Mouse (Mus musculus) embryonic facial prominence, embryonic 13.5 days (tissue): ENCODE measurements around the gene Ugt1a9. TPM values are rescaled to one million over a fixed set of nuclear protein-coding genes. Genes with fewer than 3 reads are reported as not detected.
"Not testable (repeated sequence)": the region's sequence is repeated elsewhere in the genome, so short reads cannot be mapped to it uniquely, and the experiment has no call there.

ENCODE experiments used
- ATAC-seq: fragments of 200-750 bp; cut with Nextera tagmentation; 2 replicates; pipeline ENCODE4 v1.8.0; 2017; ENCODE audit warnings: low read depth; ENCODE audit not compliant: insufficient number of reproducible peaks, insufficient read depth, low FRiP score, low TSS enrichment
- H3K27ac ChIP-seq: fragments of 300-500 bp; sonication (generic); 2 replicates; pipeline ENCODE4 v1.5.1; 2015; ENCODE audit warnings: moderate library complexity, mild to moderate bottlenecking, inconsistent platforms
- H3K27me3 ChIP-seq: fragments of 300-500 bp; sonication (generic); 2 replicates; pipeline ENCODE4 v1.6.1; 2015; ENCODE audit warnings: mild to moderate bottlenecking, inconsistent platforms
- H3K36me3 ChIP-seq: fragments of 300-500 bp; sonication (generic); 2 replicates; pipeline ENCODE4 v1.6.1; 2015; ENCODE audit warnings: mild to moderate bottlenecking, inconsistent platforms
- H3K4me1 ChIP-seq: fragments of 300-500 bp; sonication (generic); 2 replicates; pipeline ENCODE4 v1.6.1; 2015; ENCODE audit warnings: inconsistent platforms
- H3K4me2 ChIP-seq: fragments of 300-500 bp; sonication (generic); 2 replicates; pipeline ENCODE4 v1.6.1; 2015; ENCODE audit warnings: moderate library complexity, mild to moderate bottlenecking, inconsistent platforms
- H3K4me3 ChIP-seq: fragments of 300-500 bp; sonication (generic); 2 replicates; pipeline ENCODE4 v1.5.1; 2015; ENCODE audit warnings: mild to moderate bottlenecking, inconsistent platforms
- H3K9ac ChIP-seq: fragments of 300-500 bp; sonication (generic); 2 replicates; pipeline ENCODE4 v1.6.1; 2015; ENCODE audit warnings: mild to moderate bottlenecking, inconsistent platforms
- H3K9me3 ChIP-seq: fragments of 300-500 bp; sonication (generic); 2 replicates; pipeline ENCODE4 v1.6.1; 2016; ENCODE audit warnings: inconsistent platforms
- WGBS: fragments of 180-500 bp; shearing (Covaris S2); methylation state at CpG from one replicate; pipeline ENCODE4 v1.1.7; 2015; ENCODE audit warnings: mixed read lengths; 5-methylcytosine and 5-hydroxymethylcytosine counted together
- polyA plus RNA-seq: library from polyadenylated mRNA; unstranded; fragments of >200 nt; fragmentation: Nextera tagmentation; extraction: Ambion mirVana; gene quantifications from 2 replicates; pipeline ENCODE4 v1.2.1, GENCODE M21; 2015

The Ugt1a9 gene
- polyA plus RNA-seq, 1 experiment from 2014 or later = not detected

GRCm38 (mm10) chr1:88215466-88216380, 145.1 kb downstream of the Ugt1a9 start:
- no peak overlapping the region for H3K27ac ChIP-seq
- H3K9ac ChIP-seq = no peak overlapping the region
- no peaks in the 10 kb centered on the region for H3K4me1 ChIP-seq
- no peaks in the 10 kb centered on the region for H3K36me3 ChIP-seq
- WGBS = 70% methylated on average over 10 of the region's 10 CpGs
- no peaks in the 10 kb centered on the region for H3K27me3 ChIP-seq
- no peak overlapping the region for H3K4me2 ChIP-seq
- H3K9me3 ChIP-seq = peaks cover 60% of the 10 kb centered on the region
- no peak for ATAC-seq
- no peak overlapping the region for H3K4me3 ChIP-seq

DNA sequence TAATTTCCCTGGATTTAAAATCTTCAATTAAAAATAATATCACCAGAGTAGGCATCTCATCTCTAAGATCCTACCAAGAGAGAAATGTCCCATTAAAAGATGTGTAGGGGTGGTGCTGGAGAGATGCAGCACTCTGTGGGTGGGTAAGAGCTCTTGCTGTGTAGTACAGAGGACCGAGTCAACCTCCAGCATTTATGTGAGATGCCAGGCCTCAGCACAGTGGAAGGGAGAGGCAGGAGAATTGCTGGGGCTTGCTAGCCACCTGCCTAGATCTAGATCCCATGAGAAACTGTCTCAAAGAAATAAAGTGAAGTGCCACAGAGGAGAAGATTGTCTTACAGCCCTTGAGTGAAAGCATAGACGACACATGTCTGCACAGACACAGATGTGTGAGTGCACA, 146.0 kb downstream of the Ugt1a9 start:
- WGBS = 50% methylated on average over 2 of the region's 2 CpGs
- Histone ChIP-seq H3K9ac (no peak overlapping the region), H3K27me3 (no peaks in the 10 kb centered on the region), H3K4me2 (no peak overlapping the region), H3K27ac (no peak overlapping the region), H3K4me3 (no peak overlapping the region), H3K9me3 (peaks cover 57% of the 10 kb centered on the region), H3K36me3 (no peaks in the 10 kb centered on the region), H3K4me1 (no peaks in the 10 kb centered on the region)
- ATAC-seq = no peak

DNA sequence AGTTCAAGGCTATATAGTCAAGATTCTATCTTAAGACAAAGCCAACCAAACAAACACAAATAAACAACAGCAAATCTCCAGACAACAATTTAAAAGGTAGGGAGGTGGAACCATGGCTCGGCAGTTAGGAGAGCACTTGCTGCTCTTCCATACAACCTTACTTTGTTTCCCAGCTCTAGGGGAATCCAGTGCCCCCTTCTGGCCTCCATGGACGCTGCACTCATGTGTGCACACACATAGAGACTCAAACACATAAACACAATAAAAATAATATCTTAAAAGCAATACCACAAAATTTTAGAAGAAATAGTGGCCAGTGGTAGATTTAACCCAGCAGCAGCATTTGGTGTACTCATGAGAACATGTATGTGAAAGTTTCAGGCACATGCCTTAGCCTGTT, 146.5 kb downstream of the Ugt1a9 start:
- no peaks in the 10 kb centered on the region for H3K4me1 ChIP-seq

GRCm38 (mm10) chr1:88217576-88217975, 147.0 kb downstream of the Ugt1a9 start:
- Histone ChIP-seq H3K9ac (no peak overlapping the region), H3K4me2 (no peak overlapping the region), H3K27me3 (no peaks in the 10 kb centered on the region), H3K36me3 (no peaks in the 10 kb centered on the region), H3K4me3 (no peak overlapping the region), H3K27ac (no peak overlapping the region), H3K9me3 (peaks cover 47% of the 10 kb centered on the region), H3K4me1 (no peaks in the 10 kb centered on the region)
- 41% methylated on average over 3 of the region's 3 CpGs for WGBS
- no peak for ATAC-seq

More for the DNA sequence above, 146.5 kb downstream of the Ugt1a9 start:
- no peak overlapping the region for H3K4me2 ChIP-seq
- no peak for ATAC-seq
- no peak overlapping the region for H3K4me3 ChIP-seq
- H3K9ac ChIP-seq = no peak overlapping the region
- H3K27me3 ChIP-seq = no peaks in the 10 kb centered on the region
- 57% methylated on average over 2 of the region's 2 CpGs for WGBS
- H3K9me3 ChIP-seq = peaks cover 51% of the 10 kb centered on the region
- no peak overlapping the region for H3K27ac ChIP-seq
- H3K36me3 ChIP-seq = no peaks in the 10 kb centered on the region

- no peak overlapping the region for H3K27ac ChIP-seq
- H3K4me3 ChIP-seq = no peak overlapping the region
- H3K9ac ChIP-seq = no peak overlapping the region
- H3K36me3 ChIP-seq = no peaks in the 10 kb centered on the region
- no peaks in the 10 kb centered on the region for H3K27me3 ChIP-seq
- no peaks in the 10 kb centered on the region for H3K4me1 ChIP-seq
- no peak for ATAC-seq
- WGBS = 71% methylated on average over 9 of the region's 9 CpGs
- H3K9me3 ChIP-seq = peaks cover 42% of the 10 kb centered on the region
- H3K4me2 ChIP-seq = no peak overlapping the region
Observed at GRCm38 (mm10) chr1:88218051-88218450, 147.5 kb downstream of the Ugt1a9 start.

GRCm38 (mm10) chr1:88218591-88218990, 148.0 kb downstream of the Ugt1a9 start:
- Histone ChIP-seq H3K4me1 (no peaks in the 10 kb centered on the region), H3K27ac (no peak overlapping the region), H3K27me3 (no peaks in the 10 kb centered on the region), H3K4me3 (no peak overlapping the region), H3K9ac (no peak overlapping the region), H3K36me3 (no peaks in the 10 kb centered on the region), H3K4me2 (no peak overlapping the region), H3K9me3 (peaks cover 37% of the 10 kb centered on the region)
- ATAC-seq = no peak
- WGBS = 45% methylated on average over 4 of the region's 4 CpGs

GRCm38 (mm10) chr1:88219054-88219453, 148.5 kb downstream of the Ugt1a9 start:
- H3K9me3 ChIP-seq = peaks cover 32% of the 10 kb centered on the region
- no peak overlapping the region for H3K9ac ChIP-seq
- no peaks in the 10 kb centered on the region for H3K4me1 ChIP-seq
- no peak for ATAC-seq
- no peaks in the 10 kb centered on the region for H3K27me3 ChIP-seq
- 18% methylated on average over 1 of the region's 1 CpGs for WGBS
- no peak overlapping the region for H3K27ac ChIP-seq
- no peak overlapping the region for H3K4me3 ChIP-seq
- H3K36me3 ChIP-seq = no peaks in the 10 kb centered on the region
- no peak overlapping the region for H3K4me2 ChIP-seq

DNA sequence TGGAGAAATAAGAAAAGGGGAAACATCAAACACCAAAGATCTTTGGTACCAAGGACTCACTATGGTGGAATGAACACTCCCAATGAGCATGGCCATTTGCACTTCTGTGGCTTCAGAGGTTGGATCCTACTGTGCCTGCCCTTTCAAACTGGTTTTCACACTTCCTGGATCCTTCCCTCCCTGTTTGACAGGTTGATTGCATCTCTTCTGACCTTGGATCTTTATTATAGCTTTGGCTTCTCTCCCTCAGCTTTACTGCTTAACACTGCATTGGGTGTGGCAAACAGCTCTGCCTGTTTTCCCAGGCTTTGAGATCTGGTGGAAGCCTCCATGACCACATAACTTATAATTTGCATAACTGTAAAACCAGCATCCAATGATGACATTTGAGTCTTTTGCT, 149.7 kb downstream of the Ugt1a9 start:
- Histone ChIP-seq H3K4me3 (no peak overlapping the region), H3K9me3 (peaks cover 23% of the 10 kb centered on the region), H3K27me3 (no peaks in the 10 kb centered on the region), H3K4me1 (no peaks in the 10 kb centered on the region), H3K4me2 (no peak overlapping the region), H3K36me3 (no peaks in the 10 kb centered on the region), H3K9ac (no peak overlapping the region), H3K27ac (no peak overlapping the region)
- ATAC-seq = no peak

DNA sequence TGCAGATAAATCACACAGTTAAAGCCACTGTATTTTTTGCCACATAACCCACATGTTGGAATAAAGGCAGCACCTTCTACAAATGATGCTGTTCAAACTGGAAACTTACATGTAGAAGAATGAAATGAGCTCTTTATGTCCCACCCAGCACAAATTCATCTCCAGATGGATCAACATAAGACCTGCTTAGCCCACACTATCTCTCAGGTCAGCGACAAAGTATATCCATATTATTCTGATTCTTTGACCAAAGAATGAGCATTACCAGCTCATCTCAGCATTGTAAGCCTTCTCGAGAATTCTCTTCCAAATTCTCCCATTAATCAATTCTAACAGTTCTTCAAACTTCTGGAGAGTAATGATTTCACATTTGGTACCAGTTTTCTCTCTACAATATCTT, 151.6 kb downstream of the Ugt1a9 start:
- no peak overlapping the region for H3K4me2 ChIP-seq
- H3K36me3 ChIP-seq = no peaks in the 10 kb centered on the region
- H3K4me1 ChIP-seq = no peaks in the 10 kb centered on the region
- no peaks in the 10 kb centered on the region for H3K27me3 ChIP-seq
- no peak overlapping the region for H3K27ac ChIP-seq
- no peak for ATAC-seq
- no peak overlapping the region for H3K4me3 ChIP-seq
- peaks cover 25% of the 10 kb centered on the region for H3K9me3 ChIP-seq
- H3K9ac ChIP-seq = no peak overlapping the region
- WGBS = 50% methylated on average over 2 of the region's 2 CpGs

DNA sequence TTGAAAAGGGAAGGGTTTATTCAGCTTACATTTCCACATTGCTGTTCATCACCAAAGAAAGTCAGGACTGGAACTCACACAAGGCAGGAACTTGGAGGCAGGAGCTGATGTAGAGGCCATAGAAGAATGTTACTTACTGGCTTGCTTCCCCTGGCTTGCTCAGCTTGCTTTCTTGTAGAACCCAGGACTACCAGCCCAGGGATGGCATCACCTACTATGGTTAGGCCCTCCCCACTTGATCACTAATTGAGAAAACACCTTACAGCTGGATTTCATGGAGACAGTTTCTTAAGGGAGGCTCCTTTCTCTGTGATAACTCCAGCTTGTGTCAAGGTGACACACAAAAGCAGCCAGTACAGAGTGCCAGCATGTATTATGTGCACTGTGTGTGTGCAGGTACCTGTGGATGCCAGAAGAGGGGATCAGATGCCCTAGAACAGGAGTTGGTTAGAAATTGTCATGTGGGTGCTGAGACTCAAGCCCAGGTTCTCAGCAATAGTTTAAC, 152.5 kb downstream of the Ugt1a9 start:
- ATAC-seq, H3K36me3 ChIP-seq, H3K27me3 ChIP-seq, H3K4me3 ChIP-seq, H3K4me1 ChIP-seq, H3K27ac ChIP-seq, H3K9ac ChIP-seq, H3K4me2 ChIP-seq: not testable (repeated sequence)
- H3K9me3 ChIP-seq = peaks cover 28% of the 10 kb centered on the region

- 47% methylated on average over 1 of the region's 1 CpGs for WGBS
- ATAC-seq = no peak
- no peak overlapping the region for H3K9ac ChIP-seq
- no peaks in the 10 kb centered on the region for H3K4me1 ChIP-seq
- H3K36me3 ChIP-seq = no peaks in the 10 kb centered on the region
- H3K9me3 ChIP-seq = peaks cover 33% of the 10 kb centered on the region
- H3K27me3 ChIP-seq = no peaks in the 10 kb centered on the region
- H3K4me2 ChIP-seq = no peak overlapping the region
- H3K27ac ChIP-seq = no peak overlapping the region
- H3K4me3 ChIP-seq = no peak overlapping the region
Observed at GRCm38 (mm10) chr1:88223591-88223990, 153.0 kb downstream of the Ugt1a9 start.

- ATAC-seq = no peak
- H3K4me1 ChIP-seq = no peaks in the 10 kb centered on the region
- 66% methylated on average over 2 of the region's 2 CpGs for WGBS
Observed at GRCm38 (mm10) chr1:88224029-88224776, 153.6 kb downstream of the Ugt1a9 start.

More at GRCm38 (mm10) chr1:88224029-88224776, 153.6 kb downstream of the Ugt1a9 start:
- H3K9me3 ChIP-seq = peaks cover 39% of the 10 kb centered on the region
- no peak overlapping the region for H3K9ac ChIP-seq
- H3K27me3 ChIP-seq = no peaks in the 10 kb centered on the region
- H3K4me2 ChIP-seq = no peak overlapping the region
- no peak overlapping the region for H3K27ac ChIP-seq
- H3K4me3 ChIP-seq = no peak overlapping the region
- no peaks in the 10 kb centered on the region for H3K36me3 ChIP-seq
